Comparison of ENCODE assay signal across 8 mouse cellular contexts in the genomic region with DNA sequence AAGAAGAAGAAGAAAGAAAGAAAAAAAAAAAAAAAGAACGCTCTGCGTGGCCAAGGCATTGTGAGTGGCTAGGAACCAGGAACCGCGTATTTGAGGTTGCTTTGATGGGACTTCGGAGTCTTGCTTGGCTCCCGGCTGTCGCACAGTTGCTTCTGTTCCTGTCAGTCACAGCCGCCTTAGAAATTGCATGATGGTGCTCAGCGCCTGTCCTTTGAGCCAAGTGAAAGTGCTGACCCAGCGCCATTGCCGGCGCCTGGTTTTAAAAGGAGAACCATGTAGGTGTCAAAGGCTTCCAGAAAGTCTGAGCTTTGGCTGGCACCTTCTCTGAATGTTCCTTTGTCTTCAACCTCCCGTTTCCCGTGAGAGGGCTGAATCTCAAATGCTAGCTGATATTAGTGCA. TPM values are rescaled to one million over a fixed set of nuclear protein-coding genes. Genes with fewer than 3 reads are reported as not detected.
DNase-seq lines count a peak whose midpoint lies in the region; ATAC-seq lines count a peak whose summit lies in the region.

No protein-coding gene starts in this region.

- peaks cover 24% of the 10 kb centered on the region for H3K4me1 ChIP-seq in intestine, embryonic 16.5 days (ENCODE audit: control insufficient read depth, insufficient read depth, low read length)
- peaks cover 10% of the 10 kb centered on the region for H3K4me1 ChIP-seq in midbrain, embryonic 11.5 days (ENCODE audit: control insufficient read depth, insufficient read depth, low read length)

- ATAC-seq in intestine, embryonic 16.5 days, result peak; percentile 21
- peak; percentile 3; the same call in 1 of the 2 replicates for ATAC-seq in midbrain, embryonic 11.5 days (ENCODE audit: low FRiP score)

- H3K27ac ChIP-seq in intestine, embryonic 16.5 days (ENCODE audit: low read length), result no peak overlapping the region
- no peak overlapping the region for H3K27ac ChIP-seq in midbrain, embryonic 11.5 days (ENCODE audit: low read depth, low read length)

- no peaks in the 10 kb centered on the region for H3K9me3 ChIP-seq in intestine, embryonic 16.5 days (ENCODE audit: control insufficient read depth, low read length)
- no peaks in the 10 kb centered on the region for H3K9me3 ChIP-seq in midbrain, embryonic 11.5 days (ENCODE audit: control insufficient read depth, low read length)

- 1% methylated on average over 14 of the region's 14 CpGs for WGBS in intestine, embryonic 16.5 days
- whole genome bisulfite sequencing in midbrain, embryonic 11.5 days, result 1% methylated on average over 14 of the region's 14 CpGs

- peak; percentile 56 for DNase-seq in adrenal gland, adult 2 months
- peak; percentile 17 for DNase-seq in cerebellum, adult 9-10 months
- DNase-seq in frontal cortex, postnatal 10 days (ENCODE audit: low spot score in 2 of 2), result peak; percentile 16 to 34
- DNase-seq in left cerebral cortex, postnatal 14 days (ENCODE audit: low spot score in 2 of 2), result peak; percentile 36 to 52
- DNase-seq in midbrain, embryonic 11.5 days (ENCODE audit: low spot score, missing footprints), result peak; percentile 95
- peak; percentile 50 for DNase-seq in testis, postnatal 10 days (ENCODE audit: low spot score)
- no peak for DNase-seq in spleen, postnatal 10 days (ENCODE audit: low spot score in 2 of 2)

- H3K9ac ChIP-seq in intestine, embryonic 16.5 days (ENCODE audit: low read depth, low read length), result peak overlapping the region; percentile 48
- H3K9ac ChIP-seq in midbrain, embryonic 11.5 days (ENCODE audit: low read length), result peak overlapping the region; percentile 46

- H3K4me2 ChIP-seq in intestine, embryonic 16.5 days (ENCODE audit: low read depth, low read length), result peak overlapping the region; percentile 95
- peak overlapping the region; percentile 83 for H3K4me2 ChIP-seq in midbrain, embryonic 11.5 days

- intact Hi-C loops in left cerebral cortex, postnatal 14 days (cut with DNase I), result loop anchor here (5.0 to 10.0 kb wide), 5 partner anchors 165 to 858 kb away; no protein-coding TSS in a partner anchor

- no peaks in the 10 kb centered on the region; the same call in 1 of the 2 replicates for H3K27me3 ChIP-seq in intestine, embryonic 16.5 days (replicated peaks; ENCODE audit: control insufficient read depth, insufficient read depth, low read length)
- H3K27me3 ChIP-seq in midbrain, embryonic 11.5 days (ENCODE audit: control insufficient read depth, insufficient read depth, low read length), result peaks cover 17% of the 10 kb centered on the region

- peak overlapping the region; percentile 63 for H3K4me3 ChIP-seq in intestine, embryonic 16.5 days (ENCODE audit: low read length)
- H3K4me3 ChIP-seq in midbrain, embryonic 11.5 days (ENCODE audit: low read depth, low read length), result peak overlapping the region; percentile 48

- H3K36me3 ChIP-seq in intestine, embryonic 16.5 days (ENCODE audit: control insufficient read depth, insufficient read depth, low read length), result no peaks in the 10 kb centered on the region
- no peaks in the 10 kb centered on the region for H3K36me3 ChIP-seq in midbrain, embryonic 11.5 days (ENCODE audit: control insufficient read depth, insufficient read depth, low read length)

RNA-seq across cellular contexts. Expression of a gene that starts 0.6 kb away (rescaled TPM):
- 10 to 100 TPM in 1 of 2 experiments, 1 to 10 TPM in 1; 2.0 to 12.9 TPM for total RNA-seq in adrenal gland, adult 2 months (2021)
- 9.2 and 15.0 TPM in 2 replicates for polyA plus RNA-seq in adrenal gland, adult 2 months (2012; rRNA removed)
- 7.9 and 8.4 TPM in 2 replicates for polyA plus RNA-seq in intestine, embryonic 16.5 days (2015; fragmentation: Nextera tagmentation; extraction: Ambion mirVana)
- 10 to 100 TPM; 56.7 to 64.5 TPM for total RNA-seq in left cerebral cortex, postnatal 14 days (2021)
- 28.3 and 30.5 TPM in 2 replicates for polyA plus RNA-seq in midbrain, embryonic 11.5 days (2014; fragmentation: Nextera tagmentation; extraction: Ambion mirVana)

Comparison
In these comparisons a context has a peak if more than half of its experiments do, and no peak if none do; other contexts are left out.
1. DNase-seq: peak in adrenal gland, adult 2 months (single experiment), cerebellum, adult 9-10 months (single experiment), frontal cortex, postnatal 10 days (2 of 2), left cerebral cortex, postnatal 14 days (2 of 2), midbrain, embryonic 11.5 days (single experiment) and testis, postnatal 10 days (single experiment); none in spleen, postnatal 10 days (0 of 2).